Mouse (Mus musculus): ENCODE results near the gene Cacna1e. TPM values are rescaled to one million over a fixed set of nuclear protein-coding genes. Genes with fewer than 3 reads are reported as not detected.

Cacna1e gene
- total and polyA plus RNA-seq, 3 experiments, result not detected

- Histone ChIP-seq H3K4me1 (ENCODE audit: control insufficient read depth in 1 of 2, insufficient read depth in 2 of 2, low read length in 2 of 2) (no peaks in the 10 kb centered on the region), H3K9ac (ENCODE audit: control insufficient read depth, low read depth, low read length, poor library complexity, severe bottlenecking) (no peak overlapping the region)
- TF ChIP-seq SIN3A (IDR thresholded peaks at IDR 0.05; ENCODE audit: low read length) (no peak), E2F4 (IDR thresholded peaks at IDR 0.05; ENCODE audit: borderline replicate concordance, low read depth, low read length) (no peak)
Measured at GRCm38 (mm10) chr1:154846900-154847299, 37.4 kb downstream of the Cacna1e start.

GRCm38 (mm10) chr1:154843427-154843826, 40.9 kb downstream of the Cacna1e start:
- H3K4me1 ChIP-seq (ENCODE audit: control insufficient read depth in 1 of 2, insufficient read depth in 2 of 2, low read length in 2 of 2), result no peaks in the 10 kb centered on the region
- no peak overlapping the region for H3K27ac ChIP-seq (ENCODE audit: control insufficient read depth, low read depth, low read length)
- DNase-seq (ENCODE audit: low read depth, low spot score), result no peak
- H3K36me3 ChIP-seq (ENCODE audit: control insufficient read depth in 1 of 2, insufficient read depth in 2 of 2, low read length in 2 of 2), result no peaks in the 10 kb centered on the region
- no peaks in the 10 kb centered on the region for H3K27me3 ChIP-seq (ENCODE audit: control insufficient read depth in 1 of 2, insufficient read depth in 2 of 2, low read length in 2 of 2)
- H3K9ac ChIP-seq (ENCODE audit: control insufficient read depth, low read depth, low read length, poor library complexity, severe bottlenecking), result no peak overlapping the region
- H3K9me3 ChIP-seq (replicated peaks; ENCODE audit: insufficient read depth, low read length), result no peaks in the 10 kb centered on the region
- TF ChIP-seq POLR2A (IDR thresholded peaks at IDR 0.05; ENCODE audit: control insufficient read depth in 1 of 2, insufficient read depth in 1 of 2, low read depth in 1 of 2, low read length in 2 of 2, poor library complexity in 1 of 2) (no peak), POLR2AphosphoS2 (IDR thresholded peaks at IDR 0.05; ENCODE audit: low read length) (no peak), RAD21 (IDR thresholded peaks at IDR 0.05; ENCODE audit: low read depth, low read length) (no peak), KAT2A (conservative IDR thresholded peaks at IDR 0.05; ENCODE audit: low read depth, low read length) (no peak), TBP (IDR thresholded peaks at IDR 0.05; ENCODE audit: low read depth, low read length) (no peak), GABPA (IDR thresholded peaks at IDR 0.05; ENCODE audit: low read depth, low read length) (no peak), MAX (IDR thresholded peaks at IDR 0.05; ENCODE audit: low read length) (no peak), JUND (IDR thresholded peaks at IDR 0.05; ENCODE audit: low read depth, low read length) (no peak), CHD2 (IDR thresholded peaks at IDR 0.05; ENCODE audit: low read length) (no peak), TCF12 (IDR thresholded peaks at IDR 0.05; ENCODE audit: low read depth, low read length) (no peak), GATA1 (IDR thresholded peaks at IDR 0.05; ENCODE audit: low read depth, low read length) (no peak)
- H3K79me2 ChIP-seq (ENCODE audit: control insufficient read depth, insufficient read depth, low read length, poor library complexity), result no peaks in the 10 kb centered on the region
- no peak overlapping the region for H3K4me3 ChIP-seq (ENCODE audit: control insufficient read depth in 1 of 2, insufficient read depth in 1 of 2, low read depth in 2 of 2, low read length in 2 of 2)

More at GRCm38 (mm10) chr1:154846900-154847299, 37.4 kb downstream of the Cacna1e start:
- no peaks in the 10 kb centered on the region for H3K36me3 ChIP-seq (ENCODE audit: control insufficient read depth in 1 of 2, insufficient read depth in 2 of 2, low read length in 2 of 2)
- H3K79me2 ChIP-seq (ENCODE audit: control insufficient read depth, insufficient read depth, low read length, poor library complexity), result no peaks in the 10 kb centered on the region
- H3K27ac ChIP-seq (ENCODE audit: control insufficient read depth, low read depth, low read length), result no peak overlapping the region
- no peaks in the 10 kb centered on the region for H3K27me3 ChIP-seq (ENCODE audit: control insufficient read depth in 1 of 2, insufficient read depth in 2 of 2, low read length in 2 of 2)
- no peak overlapping the region for H3K4me3 ChIP-seq (ENCODE audit: control insufficient read depth in 1 of 2, insufficient read depth in 1 of 2, low read depth in 2 of 2, low read length in 2 of 2)
- no peaks in the 10 kb centered on the region for H3K9me3 ChIP-seq (replicated peaks; ENCODE audit: insufficient read depth, low read length)
- DNase-seq (ENCODE audit: low read depth, low spot score), result no peak

- Histone ChIP-seq H3K27ac (ENCODE audit: control insufficient read depth, low read depth, low read length) (no peak overlapping the region), H3K79me2 (ENCODE audit: control insufficient read depth, insufficient read depth, low read length, poor library complexity) (no peaks in the 10 kb centered on the region), H3K27me3 (ENCODE audit: control insufficient read depth in 1 of 2, insufficient read depth in 2 of 2, low read length in 2 of 2) (no peaks in the 10 kb centered on the region), H3K9me3 (replicated peaks; ENCODE audit: insufficient read depth, low read length) (no peaks in the 10 kb centered on the region), H3K4me1 (ENCODE audit: control insufficient read depth in 1 of 2, insufficient read depth in 2 of 2, low read length in 2 of 2) (no peaks in the 10 kb centered on the region), H3K4me3 (ENCODE audit: control insufficient read depth in 1 of 2, insufficient read depth in 1 of 2, low read depth in 2 of 2, low read length in 2 of 2) (no peak overlapping the region), H3K9ac (ENCODE audit: control insufficient read depth, low read depth, low read length, poor library complexity, severe bottlenecking) (no peak overlapping the region), H3K36me3 (ENCODE audit: control insufficient read depth in 1 of 2, insufficient read depth in 2 of 2, low read length in 2 of 2) (no peaks in the 10 kb centered on the region)
- DNase-seq (ENCODE audit: low read depth, low spot score), result no peak
- no peak for TF ChIP-seq NRF1 (IDR thresholded peaks at IDR 0.05; ENCODE audit: insufficient read depth, low read depth, low read length, poor library complexity, severe bottlenecking)
- no peak for TF ChIP-seq MAFK (IDR thresholded peaks at IDR 0.05; ENCODE audit: borderline replicate concordance, low read depth, low read length)
- no peak for TF ChIP-seq MXI1 (IDR thresholded peaks at IDR 0.05; ENCODE audit: low read depth, low read length)
- TF ChIP-seq POLR2A (IDR thresholded peaks at IDR 0.05; ENCODE audit: control insufficient read depth in 1 of 2, insufficient read depth in 1 of 2, low read depth in 1 of 2, low read length in 2 of 2, poor library complexity in 1 of 2), result no peak
- no peak for TF ChIP-seq ETS1 (IDR thresholded peaks at IDR 0.05; ENCODE audit: low read depth, low read length)
- TF ChIP-seq KAT2A (conservative IDR thresholded peaks at IDR 0.05; ENCODE audit: low read depth, low read length), result no peak
- no peak for TF ChIP-seq GATA1 (IDR thresholded peaks at IDR 0.05; ENCODE audit: low read depth, low read length)
- TF ChIP-seq GABPA (IDR thresholded peaks at IDR 0.05; ENCODE audit: low read depth, low read length), result no peak
Measured at GRCm38 (mm10) chr1:154842336-154842735, 42.0 kb downstream of the Cacna1e start.
